Mouse (Mus musculus) megakaryocyte progenitor cell, adult 5-6 weeks (primary cell): ENCODE data around the gene Epha4. TPM values are rescaled to one million over a fixed set of nuclear protein-coding genes. Genes with fewer than 3 reads are reported as not detected.

Source experiments
- ATAC-seq: replicated peaks from 2 replicates; pipeline ENCODE4 v1.8.0; 2016; ENCODE audit warnings: mild to moderate bottlenecking, moderate TSS enrichment, inconsistent platforms; ENCODE audit not compliant: poor library complexity
- total RNA-seq, 2 experiments: library from RNA; stranded (forward) in 1 of 2; stranded (reverse) in 1 of 2; fragments of 157-497, 149-512 nt in 1 of 2; fragments of 200-1000 nt in 1 of 2; gene quantifications; 2 replicates each; pipeline versions ENCODE4 v1.2.3 to v1.2.4; 2015 to 2017

Epha4 gene
- total RNA-seq, 2 experiments from 2014 or later, result 0.07 TPM; not detected in 1

DNA sequence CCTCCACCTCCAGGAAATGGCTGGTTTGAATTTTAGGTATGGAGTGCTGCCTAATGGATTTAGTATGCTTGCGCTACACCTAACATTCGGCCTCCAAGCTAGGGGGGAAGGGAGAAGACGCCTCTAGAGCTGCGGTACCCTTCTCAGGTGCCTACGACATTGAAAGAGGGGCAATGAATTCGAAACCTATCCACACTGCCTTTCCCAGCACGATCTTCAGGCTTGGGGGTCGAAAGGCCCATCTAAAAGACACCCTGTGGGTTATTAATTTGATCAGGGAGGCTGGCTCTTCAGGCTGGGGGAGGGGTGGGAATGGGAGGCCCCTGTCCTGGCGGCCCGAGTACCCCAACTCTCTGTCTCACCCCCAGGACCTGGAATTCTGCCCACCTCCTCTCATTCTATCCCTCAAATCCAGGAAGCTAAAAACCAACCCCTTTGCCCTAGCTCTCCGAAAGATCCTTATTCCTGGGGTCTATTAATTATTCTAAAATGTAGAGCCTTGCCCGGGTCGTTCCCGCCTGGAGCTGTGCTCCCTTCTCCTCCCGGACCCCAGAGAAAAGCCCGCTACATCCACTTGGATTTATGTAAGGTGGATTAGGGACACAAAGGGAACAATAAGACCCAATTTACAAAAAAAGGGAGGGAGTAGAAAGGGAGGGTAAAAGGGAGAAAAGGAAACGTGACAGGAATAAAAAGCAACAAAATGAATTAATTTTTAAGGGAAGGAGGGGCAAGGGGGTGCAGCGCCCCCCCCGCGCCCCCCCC, 2.3 kb downstream of the Epha4 start:
- ATAC-seq, result no peak

GRCm38 (mm10) chr1:77512059-77512407, 2.9 kb downstream of the Epha4 start:
- no peak for ATAC-seq

GRCm38 (mm10) chr1:77511372-77512058, 3.4 kb downstream of the Epha4 start:
- no peak for ATAC-seq

DNA sequence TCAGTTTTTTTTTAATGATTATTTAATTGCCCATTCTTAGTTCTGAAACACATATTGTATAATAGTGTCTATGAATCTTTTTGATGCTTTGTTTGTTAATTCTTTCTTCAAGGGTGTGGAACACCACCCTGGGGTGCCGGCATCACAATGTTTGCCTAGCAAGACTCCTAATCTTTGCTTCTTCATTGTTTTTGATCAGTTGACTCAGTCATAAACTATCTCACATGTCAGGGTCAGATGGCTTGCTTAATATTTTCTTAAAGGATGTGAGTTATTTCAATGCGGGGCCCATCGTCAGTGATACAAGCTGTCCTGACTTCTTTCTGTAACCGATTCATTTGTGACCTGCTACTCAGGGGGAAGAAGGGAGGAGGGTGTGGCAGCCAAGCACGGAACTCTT, 4.3 kb downstream of the Epha4 start:
- ATAC-seq, result no peak

GRCm38 (mm10) chr1:77506856-77507200, 8.1 kb downstream of the Epha4 start:
- ATAC-seq, result no peak

GRCm38 (mm10) chr1:77506038-77506855, 8.6 kb downstream of the Epha4 start:
- ATAC-seq, result no peak

- ATAC-seq, result no peak
These were observed 9.6 kb downstream of the Epha4 start for GRCm38 (mm10) chr1:77505263-77505662.

GRCm38 (mm10) chr1:77504813-77505212, 10.1 kb downstream of the Epha4 start:
- no peak for ATAC-seq

DNA sequence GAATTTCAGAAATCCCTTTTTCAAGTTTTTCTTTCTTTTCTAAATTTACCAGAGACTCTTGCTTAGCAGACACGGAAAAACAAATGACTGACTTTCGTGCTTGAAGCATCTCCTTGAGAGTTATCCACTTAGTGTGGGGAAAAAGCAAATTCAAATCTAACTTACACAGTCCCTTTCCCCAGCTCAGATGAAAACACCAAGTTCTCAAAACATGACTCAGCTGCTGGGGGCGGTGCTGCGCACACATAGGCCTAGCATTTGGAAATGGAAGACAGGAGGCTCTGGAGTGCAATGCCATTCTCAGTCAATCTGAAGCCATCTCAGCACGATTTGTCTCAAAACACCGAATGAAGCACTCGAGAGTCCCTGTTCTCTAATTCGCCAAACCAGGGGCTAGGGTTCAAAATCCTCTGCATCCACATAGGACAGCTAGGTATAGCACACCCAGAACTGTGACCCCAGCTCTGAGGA, 11.1 kb downstream of the Epha4 start:
- no peak for ATAC-seq

GRCm38 (mm10) chr1:77502554-77503119, 12.3 kb downstream of the Epha4 start:
- no peak for ATAC-seq

DNA sequence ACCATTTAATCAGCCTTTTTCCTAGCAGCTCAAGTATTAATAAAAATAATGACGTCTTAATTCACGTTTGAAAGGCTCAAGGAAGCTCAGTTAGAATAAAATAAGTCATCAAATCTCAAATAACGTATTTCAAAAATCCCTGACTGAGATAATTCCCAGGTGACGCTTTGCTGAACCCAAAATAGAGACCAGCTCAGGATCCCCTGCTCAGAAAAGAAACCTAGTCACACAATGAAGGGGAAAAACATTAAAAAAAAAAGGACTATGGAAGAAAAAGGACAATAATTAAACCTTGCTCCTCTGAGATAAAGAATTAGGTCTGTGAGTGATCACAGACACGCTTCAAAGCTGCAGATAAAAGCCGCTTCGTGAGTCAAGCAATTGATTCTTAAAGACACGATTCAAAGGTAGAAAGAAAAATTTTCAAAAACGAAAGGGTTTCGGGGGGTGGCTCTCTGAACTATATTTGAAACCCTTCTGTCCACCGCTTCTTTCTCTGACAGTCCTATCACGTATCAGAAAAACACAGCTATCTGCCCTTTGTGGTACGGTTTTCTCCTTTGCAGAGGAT, 13.4 kb downstream of the Epha4 start:
- ATAC-seq, result no peak

- ATAC-seq, result no peak
These were observed 17.4 kb downstream of the Epha4 start for GRCm38 (mm10) chr1:77497506-77497905.

DNA sequence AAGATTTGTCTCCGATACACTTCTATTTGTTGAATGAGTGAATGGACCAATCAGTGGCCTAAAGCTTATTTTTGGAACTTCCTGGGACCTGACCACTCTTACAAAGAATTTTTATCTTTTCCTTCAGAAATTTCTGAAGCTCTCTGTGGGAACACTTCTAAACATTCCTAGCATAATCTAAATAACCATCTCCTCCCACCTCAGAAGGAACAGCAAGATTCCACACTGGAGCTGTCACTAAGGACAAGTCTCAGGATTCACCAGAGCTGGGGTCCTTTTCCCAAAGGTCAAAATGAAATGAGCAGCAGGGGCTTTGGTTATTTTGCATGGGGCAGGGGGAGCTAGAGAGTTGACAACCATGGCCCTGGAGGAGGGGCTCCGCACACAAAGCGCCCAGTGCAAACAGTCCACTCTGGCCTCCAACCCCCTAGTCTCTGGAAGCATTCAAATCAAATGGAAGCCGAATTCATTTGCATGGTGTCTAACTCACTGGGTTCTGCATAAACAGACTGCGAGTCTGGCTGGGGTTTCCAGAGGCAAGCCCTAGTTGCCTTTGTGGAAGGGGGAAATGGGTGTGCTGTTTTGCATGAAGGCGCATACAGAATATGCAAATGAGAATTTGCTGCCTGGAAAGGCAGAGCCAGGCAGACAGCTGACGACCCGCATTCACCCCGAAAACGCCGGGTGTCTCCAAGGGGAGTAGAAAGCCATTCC, 18.3 kb downstream of the Epha4 start:
- no peak for ATAC-seq

DNA sequence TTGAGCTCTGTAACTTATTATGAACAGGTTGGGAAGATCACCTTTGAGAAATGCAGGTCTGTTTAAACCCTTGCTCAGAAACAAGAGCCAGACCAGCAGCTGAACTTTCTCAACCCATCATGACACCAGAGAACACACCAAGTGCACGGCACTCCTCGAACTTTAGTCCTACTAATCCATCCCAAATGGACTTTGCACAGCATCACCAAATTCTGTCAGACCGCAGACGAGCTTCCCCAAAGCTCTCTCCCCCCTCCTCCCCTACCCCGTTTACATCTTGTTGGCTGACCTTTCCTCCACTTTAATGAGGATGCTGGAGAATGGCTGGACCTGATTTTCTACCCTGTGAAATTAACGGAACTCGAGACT, 19.1 kb downstream of the Epha4 start:
- no peak for ATAC-seq

- ATAC-seq, result no peak
These were observed 19.7 kb downstream of the Epha4 start for GRCm38 (mm10) chr1:77495030-77495789.

DNA sequence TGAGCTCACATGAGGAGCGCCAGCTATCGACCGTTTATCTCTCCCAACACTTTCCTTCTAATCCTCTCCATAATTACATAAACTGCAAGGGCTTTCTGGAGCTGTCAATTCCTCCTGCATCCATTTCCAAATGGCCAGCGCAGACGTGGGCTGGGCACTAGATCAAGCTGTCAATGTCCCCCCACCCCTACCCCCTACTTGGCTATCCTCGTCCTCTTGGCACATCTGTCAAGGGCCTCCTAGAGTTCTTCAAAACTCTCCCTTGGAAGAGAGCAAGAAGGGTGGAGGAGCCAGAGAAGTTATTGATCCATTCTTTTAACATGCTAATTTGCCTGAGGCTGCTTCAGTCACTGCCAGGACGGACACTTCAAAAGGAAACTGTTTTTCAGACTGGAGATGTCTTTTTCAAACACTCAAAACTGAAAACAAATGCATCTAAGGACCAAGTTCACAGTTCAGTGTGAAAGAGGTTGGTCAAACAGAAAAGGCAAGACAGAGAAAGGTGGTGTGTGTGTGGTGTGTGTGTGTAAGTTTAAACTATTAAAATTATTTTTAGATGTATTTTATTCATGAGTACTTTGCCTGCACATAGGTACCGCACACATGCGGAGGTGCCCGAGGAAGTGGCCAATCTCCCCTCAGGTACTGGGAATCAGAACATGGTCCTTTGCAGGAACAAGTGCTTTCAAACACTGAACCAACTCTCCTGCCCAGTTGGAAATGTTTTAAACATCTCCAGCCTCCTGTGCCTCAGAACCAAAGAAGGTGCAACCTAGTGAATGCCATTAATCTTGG, 20.9 kb downstream of the Epha4 start:
- no peak for ATAC-seq

- no peak for ATAC-seq
These were observed 24.7 kb downstream of the Epha4 start for GRCm38 (mm10) chr1:77490166-77490565.

DNA sequence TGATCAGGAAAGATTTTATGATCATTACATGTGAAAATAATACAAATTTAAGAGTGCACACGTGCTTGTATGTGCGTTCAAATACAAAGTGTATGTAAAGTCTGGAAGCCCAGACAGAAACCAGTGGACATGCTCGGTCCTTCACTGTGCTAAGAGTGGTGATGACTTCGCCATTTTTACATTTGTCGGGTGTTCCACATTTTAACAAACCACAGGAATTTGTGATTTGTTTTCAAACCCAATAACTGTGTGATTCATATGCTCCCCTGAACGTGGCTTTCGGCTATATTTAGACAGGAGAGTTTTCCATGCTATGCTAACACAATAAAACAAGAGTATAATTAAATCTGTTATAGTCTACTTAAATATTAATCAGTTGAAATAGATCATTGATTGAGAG, 25.5 kb downstream of the Epha4 start:
- ATAC-seq, result no peak
